Mouse (Mus musculus) spleen, adult 2 months (tissue): ENCODE results near the gene Fam25c. TPM values are rescaled to one million over a fixed set of nuclear protein-coding genes. Genes with fewer than 3 reads are reported as not detected.
A peak's percentile ranks its signal among the peaks of the same experiment; 100 is the strongest.

Experiments used
- DNase-seq, 2 experiments: peaks; one replicate each; pipeline versions ENCODE4 v3.0.0 to v3.0.0-alpha.2; 2012 to 2021; ENCODE audit warnings: low spot score in 2 of 2, low read depth in 1 of 2
- H3K27ac ChIP-seq: fragments of 200-500 bp; 2 replicates; pipeline ENCODE4 v1.5.1; 2012; ENCODE audit warnings: low read length, inconsistent platforms; ENCODE audit not compliant: insufficient read depth
- H3K27me3 ChIP-seq: fragments of 200-500 bp; 2 replicates; pipeline ENCODE4 v1.6.1; 2012; ENCODE audit warnings: mild to moderate bottlenecking, moderate library complexity, low read length, inconsistent platforms; ENCODE audit not compliant: control insufficient read depth, insufficient read depth
- H3K36me3 ChIP-seq: fragments of 200-500 bp; 2 replicates; pipeline ENCODE4 v1.6.1; 2012; ENCODE audit warnings: mild to moderate bottlenecking, low read length, inconsistent platforms; ENCODE audit not compliant: control insufficient read depth, insufficient read depth
- H3K4me1 ChIP-seq: fragments of 200-500 bp; 2 replicates; pipeline ENCODE4 v1.6.1; 2011; ENCODE audit warnings: inconsistent platforms; ENCODE audit not compliant: control insufficient read depth, insufficient read depth, insufficient read length
- H3K4me3 ChIP-seq: fragments of 200-500 bp; 2 replicates; pipeline ENCODE4 v1.5.1; 2011; ENCODE audit warnings: mild to moderate bottlenecking, inconsistent platforms; ENCODE audit not compliant: insufficient read depth, insufficient read length; ENCODE audit errors: extremely low read depth
- CTCF ChIP-seq: fragments of 200-500 bp; IDR thresholded peaks from 2 replicates; pipeline ENCODE4 v1.5.1; 2011; ENCODE audit warnings: mild to moderate bottlenecking, inconsistent platforms; ENCODE audit not compliant: insufficient read depth, insufficient read length, insufficient replicate concordance; ENCODE audit errors: extremely low read depth
- POLR2A ChIP-seq: fragments of 200-500 bp; IDR thresholded peaks from 2 replicates; pipeline ENCODE4 v1.6.1; 2011; ENCODE audit warnings: low read depth, low read length, inconsistent platforms
- WGBS: fragments of 180-500 bp; shearing (Covaris S2); methylation state at CpG from one replicate; pipeline ENCODE4 v1.1.7; 2018; 5-methylcytosine and 5-hydroxymethylcytosine counted together
- polyA plus RNA-seq: library from polyadenylated mRNA; depleted of rRNA; stranded (reverse); fragments of >200 nt; gene quantifications from 2 replicates; pipeline ENCODE4 v1.2.3, GENCODE M21; 2012; rRNA removed

Gene Fam25c
- polyA plus RNA-seq, result not detected in 2 replicates

- 89% methylated on average over 6 of the region's 6 CpGs for WGBS
- DNase-seq, result no peak
- TF ChIP-seq CTCF, result no peak
- no peak for TF ChIP-seq POLR2A
- Histone ChIP-seq H3K27ac (no peak within 1 kb of the TSS), H3K36me3 (no peaks in the 10 kb centered on the region), H3K4me3 (no peak within 1 kb of the TSS), H3K27me3 (no peaks in the 10 kb centered on the region), H3K4me1 (no peaks in the 10 kb centered on the region)
Observed at GRCm38 (mm10) chr14:34355301-34355700, at the start of gene Fam25c. Gene Fam25c (minus strand): TSS chr14:34355433.

GRCm38 (mm10) chr14:34403424-34403823 is 48.2 kb upstream of the Fam25c start:
- WGBS, result 91% methylated on average over 7 of the region's 7 CpGs
- TF ChIP-seq POLR2A (no peak), CTCF (no peak)
- no peaks in the 10 kb centered on the region for H3K27me3 ChIP-seq
- no peaks in the 10 kb centered on the region for H3K4me1 ChIP-seq
- no peak for DNase-seq
- no peak overlapping the region for H3K27ac ChIP-seq
- H3K4me3 ChIP-seq, result no peak overlapping the region
- no peaks in the 10 kb centered on the region for H3K36me3 ChIP-seq

DNA sequence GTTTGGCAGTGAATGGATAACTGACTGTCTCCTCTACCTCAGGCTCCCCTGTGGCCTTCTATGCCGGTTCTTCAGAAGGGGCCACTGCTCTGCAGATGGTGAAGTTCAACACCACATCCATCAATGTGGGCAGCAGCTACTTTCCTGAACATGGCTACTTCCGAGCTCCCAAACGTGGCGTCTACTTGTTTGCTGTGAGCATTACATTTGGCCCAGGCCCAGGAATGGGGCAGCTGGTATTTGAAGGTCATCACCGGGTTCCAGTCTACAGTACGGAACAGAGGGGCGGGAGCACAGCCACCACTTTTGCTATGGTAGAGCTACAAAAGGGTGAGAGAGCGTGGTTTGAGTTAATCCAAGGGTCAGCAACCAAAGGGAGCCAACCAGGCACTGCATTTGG is 47.6 kb upstream of the Fam25c start:
- H3K4me3 ChIP-seq, result no peak overlapping the region
- no peak for TF ChIP-seq POLR2A
- no peak for TF ChIP-seq CTCF
- no peaks in the 10 kb centered on the region for H3K4me1 ChIP-seq
- 82% methylated on average over 8 of the region's 8 CpGs for WGBS
- no peak for DNase-seq
- H3K36me3 ChIP-seq, result no peaks in the 10 kb centered on the region
- H3K27me3 ChIP-seq, result no peaks in the 10 kb centered on the region
- H3K27ac ChIP-seq, result no peak overlapping the region

- Histone ChIP-seq H3K27ac (no peak overlapping the region), H3K4me3 (no peak overlapping the region), H3K36me3 (no peaks in the 10 kb centered on the region), H3K4me1 (no peaks in the 10 kb centered on the region), H3K27me3 (no peaks in the 10 kb centered on the region)
- 32% methylated on average over 6 of the region's 6 CpGs for WGBS
- TF ChIP-seq POLR2A (no peak), CTCF (peak; percentile 99; the same call in 1 of the 2 replicates)
- DNase-seq, result peak; percentile 43 to 54
Observed at GRCm38 (mm10) chr14:34401135-34401534, 45.9 kb upstream of the Fam25c start.

- no peaks in the 10 kb centered on the region for H3K4me1 ChIP-seq
- DNase-seq, result no peak
- 90% methylated on average over 3 of the region's 3 CpGs for WGBS
- TF ChIP-seq POLR2A, result no peak
- no peak for TF ChIP-seq CTCF
- H3K36me3 ChIP-seq, result no peaks in the 10 kb centered on the region
- no peaks in the 10 kb centered on the region for H3K27me3 ChIP-seq
- H3K4me3 ChIP-seq, result no peak overlapping the region
- H3K27ac ChIP-seq, result no peak overlapping the region
Observed at GRCm38 (mm10) chr14:34400021-34400420, 44.8 kb upstream of the Fam25c start.

DNA sequence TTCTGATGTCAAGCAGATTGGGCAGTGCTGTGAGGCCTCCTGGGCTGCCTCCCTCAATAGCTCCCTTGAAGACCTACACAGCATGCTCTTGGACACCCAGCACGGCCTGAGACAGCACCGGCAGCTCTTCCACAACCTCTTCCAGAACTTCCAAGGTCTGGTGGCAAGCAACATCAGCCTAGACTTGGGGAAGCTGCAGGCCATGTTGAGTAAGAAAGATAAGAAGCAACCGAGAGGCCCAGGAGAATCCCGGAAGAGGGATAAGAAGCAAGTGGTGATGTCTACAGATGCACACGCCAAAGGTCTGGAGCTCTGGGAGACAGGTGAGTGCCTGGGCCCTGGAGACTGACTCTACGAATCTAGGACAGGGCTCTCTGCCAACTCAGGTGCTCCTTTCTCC is 44.1 kb upstream of the Fam25c start:
- 89% methylated on average over 6 of the region's 6 CpGs for WGBS
- no peaks in the 10 kb centered on the region for H3K36me3 ChIP-seq
- H3K4me1 ChIP-seq, result no peaks in the 10 kb centered on the region
- H3K27me3 ChIP-seq, result no peaks in the 10 kb centered on the region
- H3K27ac ChIP-seq, result no peak overlapping the region
- TF ChIP-seq CTCF (no peak), POLR2A (no peak)
- H3K4me3 ChIP-seq, result no peak overlapping the region
- no peak for DNase-seq

- TF ChIP-seq POLR2A (no peak), CTCF (no peak)
- Histone ChIP-seq H3K36me3 (no peaks in the 10 kb centered on the region), H3K27ac (no peak overlapping the region), H3K4me3 (no peak overlapping the region), H3K27me3 (no peaks in the 10 kb centered on the region), H3K4me1 (no peaks in the 10 kb centered on the region)
- WGBS, result 88% methylated on average over 21 of the region's 21 CpGs
- no peak for DNase-seq
Observed at GRCm38 (mm10) chr14:34398901-34399300, 43.7 kb upstream of the Fam25c start.
